Mouse (Mus musculus): ENCODE measurements around the gene Tmem74b.

GRCm38 (mm10) chr2:151743845-151744244 lies 42.0 kb downstream of the Tmem74b start, which contains the start of gene Psmf1:
- TF ChIP-seq FLI1 (IDR thresholded peaks at IDR 0.05; ENCODE audit: low read length) (no peak), GATA1 (IDR thresholded peaks at IDR 0.05; ENCODE audit: borderline replicate concordance, low read length) (no peak)

Data from megakaryocyte, embryonic 14.5 days (primary cell).